Mouse (Mus musculus) liver, embryonic 13.5 days (tissue): ENCODE results near the gene B4galnt4. TPM values are rescaled to one million over a fixed set of nuclear protein-coding genes. Genes with fewer than 3 reads are reported as not detected.
"Not testable (repeated sequence)": the region's sequence is repeated elsewhere in the genome, so short reads cannot be mapped to it uniquely, and the experiment has no call there.

ENCODE experiments used
- ATAC-seq: fragments of 200-750 bp; cut with Nextera tagmentation; 2 replicates; pipeline ENCODE4 v1.8.0; 2017; ENCODE audit warnings: low read depth, mild to moderate bottlenecking, moderate number of reproducible peaks, moderate library complexity
- DNase-seq: peaks from one replicate; pipeline ENCODE4 v3.0.0; 2022
- H3K27ac ChIP-seq: fragments of 300-500 bp; sonication (generic); 2 replicates; pipeline ENCODE4 v1.5.1; 2015; ENCODE audit warnings: moderate library complexity, mild to moderate bottlenecking, inconsistent platforms
- H3K27me3 ChIP-seq: fragments of 300-500 bp; sonication (generic); 2 replicates; pipeline ENCODE4 v1.6.1; 2015; ENCODE audit warnings: mild to moderate bottlenecking, inconsistent platforms
- H3K36me3 ChIP-seq: fragments of 300-500 bp; sonication (generic); 2 replicates; pipeline ENCODE4 v1.6.1; 2015; ENCODE audit warnings: mild to moderate bottlenecking, inconsistent platforms
- H3K4me1 ChIP-seq: fragments of 300-500 bp; sonication (generic); replicated peaks from 2 replicates; pipeline ENCODE4 v1.6.1; 2015; ENCODE audit warnings: inconsistent platforms
- H3K4me2 ChIP-seq: fragments of 300-500 bp; sonication (generic); 2 replicates; pipeline ENCODE4 v1.6.1; 2015; ENCODE audit warnings: inconsistent platforms, mild to moderate bottlenecking, moderate library complexity
- H3K4me3 ChIP-seq: fragments of 300-500 bp; sonication (generic); replicated peaks from 2 replicates; pipeline ENCODE4 v1.5.1; 2015; ENCODE audit warnings: mild to moderate bottlenecking, inconsistent platforms
- H3K9ac ChIP-seq: fragments of 300-500 bp; sonication (generic); 2 replicates; pipeline ENCODE4 v1.6.1; 2015; ENCODE audit warnings: mild to moderate bottlenecking, inconsistent platforms
- H3K9me3 ChIP-seq: fragments of 300-500 bp; sonication (generic); replicated peaks from 2 replicates; pipeline ENCODE4 v1.6.1; 2016; ENCODE audit warnings: inconsistent platforms
- WGBS: fragments of 180-500 bp; shearing (Covaris S2); methylation state at CpG from one replicate; pipeline ENCODE4 v1.1.7; 2015; ENCODE audit not compliant: insufficient replicate concordance; 5-methylcytosine and 5-hydroxymethylcytosine counted together
- polyA plus RNA-seq: library from polyadenylated mRNA; unstranded; fragments of >200 nt; fragmentation: Nextera tagmentation; extraction: Ambion mirVana; gene quantifications from 2 replicates; pipeline ENCODE4 v1.2.1, GENCODE M21; 2015

Gene B4galnt4
- polyA plus RNA-seq = 0.75 and 0.81 TPM in 2 replicates

GRCm38 (mm10) chr7:141060426-141061242, at the start of gene B4galnt4:
TSS of gene B4galnt4 (plus strand) at chr7:141061104.
- Histone ChIP-seq H3K9me3 (no peaks in the 10 kb centered on the region), H3K27me3 (peaks cover 78% of the 10 kb centered on the region), H3K27ac (no peak within 1 kb of the TSS), H3K4me2 (peak within 1 kb of the TSS; percentile 80), H3K9ac (0 out of 2 replicates have a peak within 1 kb of the TSS, but pooled peaks have one; percentile 22), H3K4me3 (peak within 1 kb of the TSS; percentile 55), H3K4me1 (peaks cover 48% of the 10 kb centered on the region), H3K36me3 (no peaks in the 10 kb centered on the region)
- WGBS = 2% methylated on average over 72 of the region's 72 CpGs
- no peak for DNase-seq
- ATAC-seq = peak; percentile 68

DNA sequence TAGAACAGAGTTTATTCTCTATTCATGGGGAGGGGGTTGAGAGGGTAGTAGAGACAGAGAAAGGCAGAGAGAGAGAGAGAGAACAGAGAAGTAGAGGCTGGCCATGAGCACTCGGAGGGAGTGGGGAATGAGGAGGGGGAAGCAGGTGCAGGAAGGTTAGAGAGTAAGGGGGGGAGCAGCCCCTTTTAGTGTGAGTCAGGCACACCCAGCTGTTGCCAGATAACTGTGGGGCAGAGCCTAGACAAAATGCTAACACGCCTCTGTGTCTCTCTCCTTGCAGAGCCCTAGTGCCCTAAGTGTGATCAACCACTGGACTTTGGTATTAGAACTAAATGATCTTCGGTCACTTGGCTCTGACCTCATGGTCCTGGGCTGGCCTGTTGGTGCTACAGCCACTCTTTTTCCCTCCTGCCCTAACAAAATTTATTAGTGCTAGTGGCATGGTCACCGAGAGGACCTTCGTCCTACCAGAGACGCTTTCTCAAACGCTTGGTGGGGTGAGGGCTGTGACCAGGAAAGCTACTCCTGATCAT, 49.6 kb upstream of the B4galnt4 start:
- Histone ChIP-seq H3K4me2 (peak overlapping the region; percentile 60), H3K9ac (peak overlapping the region; percentile 49; the same call in 1 of the 2 replicates)

DNA sequence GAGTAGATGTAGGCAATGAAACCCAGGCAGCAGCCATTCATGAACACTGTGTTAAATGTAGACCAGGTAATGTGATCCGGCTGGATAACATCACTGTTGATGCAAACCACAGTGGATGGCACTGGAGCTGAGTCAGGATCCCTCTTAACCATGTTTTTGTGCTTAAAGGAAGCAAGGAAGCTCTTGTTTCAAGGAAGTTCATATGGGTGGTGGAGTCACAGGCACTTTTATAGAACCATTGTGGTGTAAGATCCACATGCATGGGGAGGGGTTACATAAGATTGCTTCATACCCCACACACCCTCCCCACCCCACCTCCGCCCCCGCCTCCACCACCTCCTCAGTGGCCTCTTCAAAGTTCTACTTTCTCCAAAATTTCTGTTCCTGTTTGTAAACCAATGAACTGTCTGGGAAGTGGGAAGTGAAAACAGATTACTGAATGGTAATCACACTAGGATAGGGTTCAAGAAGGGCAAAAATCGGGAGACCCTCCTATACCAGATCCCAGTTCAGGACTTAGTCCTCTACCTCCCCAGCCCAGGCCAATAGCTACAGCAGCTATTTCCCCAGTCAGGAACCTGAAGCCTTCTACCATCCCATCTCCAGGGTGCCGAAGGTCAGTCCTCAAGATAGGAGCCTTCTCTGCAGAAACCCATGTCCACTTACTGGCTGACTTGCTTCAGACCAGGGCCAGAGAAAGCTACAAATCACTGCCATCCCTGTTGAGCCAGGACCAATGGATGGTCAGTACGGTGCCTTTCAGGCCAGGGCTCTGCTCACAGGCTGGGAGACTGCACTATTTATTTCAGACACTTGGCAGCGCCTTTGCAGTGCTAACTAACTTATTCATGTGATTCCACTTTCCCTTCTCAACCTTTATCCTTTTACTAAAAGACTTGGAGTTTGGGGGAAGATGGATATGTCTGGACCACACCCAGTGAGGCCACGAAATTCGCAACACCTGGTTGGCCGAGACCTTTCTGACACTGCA, 43.9 kb upstream of the B4galnt4 start:
- peaks cover 21% of the 10 kb centered on the region for H3K4me1 ChIP-seq
- no peak overlapping the region for H3K9ac ChIP-seq
- H3K4me2 ChIP-seq = no peak overlapping the region
- no peaks in the 10 kb centered on the region for H3K9me3 ChIP-seq
- H3K36me3 ChIP-seq = no peaks in the 10 kb centered on the region
- WGBS = 66% methylated on average over 10 of the region's 10 CpGs
- ATAC-seq (no peak; the same call in 1 of the 2 replicates), DNase-seq (no peak)
- H3K4me3 ChIP-seq = no peak overlapping the region
- no peak overlapping the region for H3K27ac ChIP-seq
- no peaks in the 10 kb centered on the region for H3K27me3 ChIP-seq

More for the DNA sequence above, 49.6 kb upstream of the B4galnt4 start:
- peaks cover 54% of the 10 kb centered on the region for H3K4me1 ChIP-seq
- H3K27me3 ChIP-seq = no peaks in the 10 kb centered on the region
- DNase-seq (no peak), ATAC-seq (peak; percentile 52)
- H3K27ac ChIP-seq = peak overlapping the region; percentile 16; the same call in 1 of the 2 replicates
- no peak overlapping the region for H3K4me3 ChIP-seq
- H3K36me3 ChIP-seq = no peaks in the 10 kb centered on the region
- H3K9me3 ChIP-seq = no peaks in the 10 kb centered on the region
- WGBS = 59% methylated on average over 7 of the region's 7 CpGs

DNA sequence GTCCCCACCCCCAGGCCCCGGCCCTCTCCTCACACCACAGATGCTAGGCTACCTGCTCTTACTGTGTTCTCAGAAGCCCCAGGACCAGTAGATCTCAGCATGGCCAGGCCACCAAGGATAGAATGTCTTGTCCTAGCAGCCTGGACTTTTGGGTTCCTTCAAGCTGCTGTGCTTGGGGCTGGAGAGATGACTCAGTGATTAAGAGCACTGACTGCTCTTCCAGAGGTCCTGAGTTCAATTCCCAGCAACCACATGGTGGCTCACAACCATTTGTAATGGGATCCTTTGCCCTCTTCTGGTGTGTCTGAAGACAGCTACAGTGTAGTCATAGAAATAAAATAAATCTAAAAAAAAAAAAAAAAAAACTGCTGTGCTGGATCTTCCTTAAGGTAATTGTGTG, 43.1 kb upstream of the B4galnt4 start, which contains the start of gene Ifitm6:
Gene Ifitm6, minus strand, starts transcription at position 101 of the 400 bp plus-strand sequence.
- not testable (repeated sequence) for H3K9ac ChIP-seq, H3K27ac ChIP-seq, ATAC-seq, H3K36me3 ChIP-seq, H3K9me3 ChIP-seq, H3K4me3 ChIP-seq, H3K4me2 ChIP-seq, H3K27me3 ChIP-seq, DNase-seq
- WGBS = 50% methylated on average over 1 of the region's 1 CpGs
- H3K4me1 ChIP-seq = peaks cover 13% of the 10 kb centered on the region

DNA sequence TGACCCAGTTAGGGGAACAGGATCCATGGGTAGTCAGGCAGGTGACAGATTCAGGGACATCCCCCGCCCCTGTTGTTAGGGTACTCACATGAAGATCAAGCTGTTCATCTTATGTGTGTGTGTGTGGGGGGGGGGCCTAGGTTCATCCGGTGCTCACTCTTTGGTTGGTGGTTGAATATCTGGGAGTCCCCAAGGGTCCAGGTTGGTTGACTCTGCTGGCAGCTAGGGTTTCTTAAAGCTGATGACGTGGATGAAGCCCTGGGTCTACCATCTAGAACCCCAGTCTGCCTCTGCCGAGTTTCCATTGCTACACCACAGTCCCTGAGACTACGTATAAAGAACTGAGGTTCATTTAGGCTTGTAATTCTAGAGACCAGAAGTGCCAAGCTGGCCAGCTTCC, 41.9 kb upstream of the B4galnt4 start:
- ATAC-seq (no peak), DNase-seq (no peak)
- H3K36me3 ChIP-seq = no peaks in the 10 kb centered on the region
- H3K4me2 ChIP-seq = no peak overlapping the region
- no peaks in the 10 kb centered on the region for H3K27me3 ChIP-seq
- peaks cover 10% of the 10 kb centered on the region for H3K4me1 ChIP-seq
- 83% methylated on average over 5 of the region's 5 CpGs for WGBS
- no peak overlapping the region for H3K9ac ChIP-seq
- no peak overlapping the region for H3K27ac ChIP-seq
- no peaks in the 10 kb centered on the region for H3K9me3 ChIP-seq
- H3K4me3 ChIP-seq = no peak overlapping the region

DNA sequence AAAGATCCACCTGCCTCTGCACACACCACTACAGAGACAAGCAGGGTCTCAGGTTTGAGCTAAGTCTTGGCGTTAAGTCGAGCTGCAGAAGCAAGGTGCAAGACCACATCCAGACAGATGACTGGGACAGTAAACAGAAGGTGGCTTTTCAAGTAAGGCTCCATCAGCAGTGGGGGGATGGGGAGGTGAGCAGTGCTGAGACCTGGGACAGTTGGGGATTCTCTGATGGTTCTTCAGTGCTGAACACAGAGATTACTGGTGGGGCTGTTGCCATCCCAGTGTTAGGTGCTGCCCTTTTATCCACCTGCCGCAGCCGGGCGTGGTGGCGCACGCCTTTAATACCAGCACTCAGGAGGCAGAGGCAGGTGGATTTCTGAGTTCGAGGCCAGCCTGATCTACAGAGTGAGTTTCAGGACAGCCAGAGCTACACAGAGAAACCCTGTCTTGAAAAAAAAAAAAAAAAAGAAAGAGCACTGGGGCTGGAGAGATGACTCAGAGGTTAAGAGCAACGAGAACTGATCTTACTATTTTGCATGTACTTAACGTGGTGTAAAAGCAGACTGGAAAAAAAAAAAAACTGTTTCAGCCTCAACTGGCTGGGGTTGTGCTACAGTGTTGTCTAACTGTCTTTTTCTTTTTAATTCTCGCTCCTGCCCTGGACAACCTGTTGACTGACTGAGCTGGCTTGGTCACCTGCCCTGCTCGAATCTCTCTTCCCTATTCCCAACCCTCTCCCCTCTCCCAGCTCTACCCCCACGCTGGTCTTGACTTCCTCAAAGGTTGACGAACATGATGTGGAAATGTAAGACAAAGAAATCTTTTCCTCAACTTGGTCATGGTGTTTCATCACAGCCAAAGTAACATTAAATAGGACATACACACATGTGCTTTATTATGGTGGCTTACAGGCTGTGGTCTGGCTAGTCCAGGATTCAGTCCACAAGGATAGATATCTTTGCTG, 39.1 kb upstream of the B4galnt4 start:
- no peak overlapping the region for H3K9ac ChIP-seq
- H3K4me3 ChIP-seq = no peak overlapping the region
- no peaks in the 10 kb centered on the region for H3K27me3 ChIP-seq
- ATAC-seq (0 out of 2 replicates have a peak, but pooled peaks have one; percentile 23), DNase-seq (no peak)
- H3K9me3 ChIP-seq = no peaks in the 10 kb centered on the region
- H3K36me3 ChIP-seq = no peaks in the 10 kb centered on the region
- no peak overlapping the region for H3K4me2 ChIP-seq
- peaks cover 12% of the 10 kb centered on the region for H3K4me1 ChIP-seq
- 56% methylated on average over 14 of the region's 14 CpGs for WGBS
- no peak overlapping the region for H3K27ac ChIP-seq

DNA sequence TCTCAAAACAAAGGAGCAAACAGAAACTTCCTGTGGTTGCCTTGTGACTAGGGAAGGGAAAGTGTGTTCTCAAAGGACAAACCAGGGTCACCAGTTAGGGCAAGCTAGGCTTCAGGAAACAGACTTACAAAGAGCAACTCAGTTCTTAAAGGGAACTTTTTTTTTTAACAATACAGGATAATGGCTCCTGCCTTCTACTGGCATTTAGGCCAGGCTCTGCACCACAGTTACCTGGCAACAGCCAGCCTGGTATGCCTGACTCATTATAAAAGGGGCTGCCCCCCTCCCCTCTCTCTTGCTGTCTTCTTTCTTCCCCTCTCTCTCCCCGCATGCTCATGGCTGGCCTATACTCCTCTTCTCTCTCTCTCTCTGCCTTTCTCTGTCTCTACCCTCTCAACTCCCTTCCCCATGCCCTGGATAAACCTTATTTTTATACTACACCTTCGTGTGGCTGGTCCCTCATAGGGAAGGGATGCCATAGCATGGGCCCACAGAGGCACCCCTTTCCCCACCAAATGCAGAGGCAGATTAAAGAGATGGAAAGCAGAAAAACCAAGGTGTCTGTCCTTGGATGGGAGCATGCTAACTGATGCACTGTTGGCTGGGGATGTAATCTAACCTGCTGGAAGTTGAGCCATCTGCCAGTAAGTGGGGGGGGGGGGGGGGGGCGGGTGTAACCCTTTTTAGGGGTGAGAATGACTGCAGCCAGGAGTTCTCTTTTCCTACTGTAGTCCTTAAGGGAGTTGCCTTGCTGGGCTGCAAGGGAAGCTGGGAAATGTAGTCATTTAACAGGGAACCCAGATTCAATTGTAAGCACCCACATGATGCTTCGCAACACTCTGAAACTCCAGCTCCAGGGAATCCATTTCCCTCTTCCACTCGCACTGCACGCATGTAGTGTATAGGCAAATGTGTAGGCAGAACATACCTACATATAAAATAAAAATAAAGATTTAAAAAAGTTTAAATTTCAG, 35.8 kb upstream of the B4galnt4 start:
- Histone ChIP-seq H3K4me3 (no peak overlapping the region), H3K9me3 (no peaks in the 10 kb centered on the region), H3K27ac (no peak overlapping the region), H3K36me3 (no peaks in the 10 kb centered on the region), H3K27me3 (no peaks in the 10 kb centered on the region), H3K4me2 (no peak overlapping the region), H3K4me1 (peaks cover 20% of the 10 kb centered on the region), H3K9ac (no peak overlapping the region)
- WGBS = 52% methylated on average over 6 of the region's 6 CpGs
- ATAC-seq = no peak
- no peak for DNase-seq

DNA sequence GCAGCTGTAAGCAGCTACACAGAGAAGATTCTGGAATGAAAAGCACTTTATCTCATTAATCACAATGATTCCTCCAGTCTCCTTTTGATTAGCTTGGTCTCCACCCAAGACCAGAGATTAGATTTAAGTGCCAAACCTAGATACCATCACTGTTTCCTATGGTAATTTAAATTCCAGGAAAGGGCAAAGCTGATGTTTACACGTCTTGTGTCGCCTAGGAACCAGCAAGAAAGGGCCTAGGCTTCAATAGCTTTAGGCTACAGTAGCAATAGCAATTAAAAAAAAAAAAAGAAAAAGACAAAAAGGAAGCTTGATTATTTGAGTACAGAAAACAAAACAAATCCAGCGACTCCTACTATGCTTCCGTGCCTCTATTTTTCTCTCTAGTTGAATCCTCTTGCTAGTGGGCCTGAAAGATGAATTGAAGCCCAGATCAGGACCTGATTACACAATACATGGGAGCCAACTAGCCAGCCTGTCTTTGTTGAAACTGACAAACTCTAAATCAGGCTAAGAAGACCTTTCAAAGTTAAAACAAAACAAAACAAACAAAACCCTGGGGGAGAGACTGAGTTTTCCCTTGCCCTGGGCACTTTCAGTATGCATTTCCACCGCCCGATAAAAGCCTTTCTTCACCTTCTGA, 34.7 kb upstream of the B4galnt4 start:
- H3K27ac ChIP-seq = no peak overlapping the region
- H3K27me3 ChIP-seq = no peaks in the 10 kb centered on the region
- no peak overlapping the region for H3K4me3 ChIP-seq
- no peaks in the 10 kb centered on the region for H3K9me3 ChIP-seq
- H3K36me3 ChIP-seq = no peaks in the 10 kb centered on the region
- 66% methylated on average over 6 of the region's 6 CpGs for WGBS
- H3K9ac ChIP-seq = no peak overlapping the region
- H3K4me1 ChIP-seq = peaks cover 22% of the 10 kb centered on the region
- H3K4me2 ChIP-seq = no peak overlapping the region
- no peak for ATAC-seq
- no peak for DNase-seq

GRCm38 (mm10) chr7:141026740-141027098, 34.2 kb upstream of the B4galnt4 start:
- no peak for DNase-seq

More at GRCm38 (mm10) chr7:141026740-141027098, 34.2 kb upstream of the B4galnt4 start:
- Histone ChIP-seq H3K4me3 (no peak overlapping the region), H3K27me3 (no peaks in the 10 kb centered on the region), H3K4me2 (no peak overlapping the region), H3K36me3 (no peaks in the 10 kb centered on the region), H3K9me3 (no peaks in the 10 kb centered on the region), H3K9ac (no peak overlapping the region), H3K27ac (no peak overlapping the region), H3K4me1 (peaks cover 18% of the 10 kb centered on the region)
- WGBS = 63% methylated on average over 5 of the region's 5 CpGs
- ATAC-seq = no peak
